Mouse (Mus musculus) myocyte (in vitro differentiated cells): ENCODE measurements around the gene Ddx58. TPM values are rescaled to one million over a fixed set of nuclear protein-coding genes. Genes with fewer than 3 reads are reported as not detected.

Experiments
- H3K27me3 ChIP-seq: one replicate; pipeline ENCODE4 v1.6.1; 2011; ENCODE audit not compliant: control insufficient read depth, insufficient read depth, insufficient read length
- H3K36me3 ChIP-seq: one replicate; pipeline ENCODE4 v1.6.1; 2011; ENCODE audit not compliant: control insufficient read depth, insufficient read depth
- H3K4me2 ChIP-seq: one replicate; pipeline ENCODE4 v1.6.1; 2011; ENCODE audit warnings: low read depth, control low read depth
- H3K4me3 ChIP-seq: one replicate; pipeline ENCODE4 v1.5.1; 2011; ENCODE audit warnings: mild to moderate bottlenecking, control low read depth, moderate library complexity
- H3K79me2 ChIP-seq: one replicate; pipeline ENCODE4 v1.6.1; 2011; ENCODE audit not compliant: control insufficient read depth, insufficient read depth
- H3ac ChIP-seq: one replicate; pipeline ENCODE4 v1.6.1; 2011; ENCODE audit not compliant: control insufficient read depth, insufficient read length
- CEBPB ChIP-seq: IDR thresholded peaks from 2 replicates; pipeline ENCODE4 v1.6.1; 2011; ENCODE audit warnings: mild to moderate bottlenecking, moderate library complexity; ENCODE audit not compliant: poor library complexity, insufficient read depth, severe bottlenecking
- E2F4 ChIP-seq: IDR thresholded peaks from one replicate; pipeline ENCODE4 v1.6.1; 2011; ENCODE audit warnings: mild to moderate bottlenecking, control low read depth, moderate library complexity; ENCODE audit not compliant: insufficient read depth
- MAX ChIP-seq: IDR thresholded peaks from one replicate; pipeline ENCODE4 v1.6.1; 2011; ENCODE audit warnings: low read depth, mild to moderate bottlenecking, control low read depth
- MYOD1 ChIP-seq, 3 experiments: IDR thresholded peaks; one replicate each; pipeline ENCODE4 v1.6.1; 2011; ENCODE audit warnings: control low read depth in 2 of 3, low read depth in 2 of 3, mild to moderate bottlenecking in 2 of 3, moderate library complexity in 1 of 3; ENCODE audit not compliant: insufficient read length in 2 of 3, control insufficient read depth in 1 of 3
- MYOG ChIP-seq, 3 experiments: IDR thresholded peaks; one replicate each; pipeline ENCODE4 v1.6.1; 2011; ENCODE audit warnings: control low read depth in 2 of 3, low read depth in 2 of 3, mild to moderate bottlenecking in 2 of 3; ENCODE audit not compliant: insufficient read length in 2 of 3, control insufficient read depth in 1 of 3, insufficient read depth in 1 of 3
- POLR2A ChIP-seq: IDR thresholded peaks from one replicate; pipeline ENCODE4 v1.6.1; 2011; ENCODE audit warnings: low read depth, mild to moderate bottlenecking, control low read depth, moderate library complexity; ENCODE audit not compliant: insufficient read length
- POLR2AphosphoS2 ChIP-seq: IDR thresholded peaks from one replicate; pipeline ENCODE4 v1.6.1; 2011; ENCODE audit warnings: low read depth, control low read depth; ENCODE audit not compliant: insufficient read length
- REST ChIP-seq: IDR thresholded peaks from one replicate; pipeline ENCODE4 v1.6.1; 2011; ENCODE audit warnings: mild to moderate bottlenecking, control low read depth, moderate library complexity; ENCODE audit not compliant: insufficient read depth, insufficient read length
- SRF ChIP-seq: IDR thresholded peaks from one replicate; pipeline ENCODE4 v1.6.1; 2011; ENCODE audit warnings: low read depth; ENCODE audit not compliant: control insufficient read depth, insufficient read length
- TCF12 ChIP-seq: IDR thresholded peaks from one replicate; pipeline ENCODE4 v1.6.1; 2011; ENCODE audit warnings: mild to moderate bottlenecking, control low read depth; ENCODE audit not compliant: poor library complexity, insufficient read depth, severe bottlenecking
- TCF3 ChIP-seq: IDR thresholded peaks from one replicate; pipeline ENCODE4 v1.6.1; 2011; ENCODE audit warnings: low read depth, control low read depth; ENCODE audit not compliant: insufficient read length
- USF1 ChIP-seq: IDR thresholded peaks from one replicate; pipeline ENCODE4 v1.6.1; 2011; ENCODE audit warnings: low read depth, mild to moderate bottlenecking, control low read depth, moderate library complexity
- polyA plus RNA-seq: library from polyadenylated mRNA; unstranded; fragments of >200 nt; fragmentation: generic; extraction: Trizol; gene quantifications from one replicate; pipeline ENCODE4 v1.2.1, GENCODE M21; 2012; ENCODE audit warnings: missing spikeins

The Ddx58 gene
- polyA plus RNA-seq: 4.1 TPM

- no peak for TF ChIP-seq POLR2AphosphoS2
- no peak for TF ChIP-seq POLR2A
- no peak for TF ChIP-seq E2F4
- no peak for TF ChIP-seq TCF12
- TF ChIP-seq MAX: no peak
- TF ChIP-seq MYOD1 (IDR thresholded peaks at IDR 0.05; ENCODE audit: control insufficient read depth in 1 of 3, insufficient read length in 2 of 3, low read depth in 2 of 3): no peak
- no peak for TF ChIP-seq TCF3
- TF ChIP-seq SRF: no peak
- no peak for TF ChIP-seq REST
- no peak for TF ChIP-seq USF1
- TF ChIP-seq MYOG (IDR thresholded peaks at IDR 0.05; ENCODE audit: control insufficient read depth in 1 of 3, insufficient read depth in 1 of 3, insufficient read length in 2 of 3, low read depth in 2 of 3): no peak
- no peak for TF ChIP-seq CEBPB
- no peaks in the 10 kb centered on the region for H3K27me3 ChIP-seq
- H3K4me3 ChIP-seq: peak within 1 kb of the TSS; percentile 66
- no peaks in the 10 kb centered on the region for H3K36me3 ChIP-seq
- no peaks in the 10 kb centered on the region for H3K79me2 ChIP-seq
- H3K4me2 ChIP-seq: peak within 1 kb of the TSS; percentile 76
- H3ac ChIP-seq: no peak within 1 kb of the TSS
These were observed at the start of gene Ddx58 for GRCm38 (mm10) chr4:40239409-40240271. TSS of gene Ddx58 (minus strand) at chr4:40239828.

DNA sequence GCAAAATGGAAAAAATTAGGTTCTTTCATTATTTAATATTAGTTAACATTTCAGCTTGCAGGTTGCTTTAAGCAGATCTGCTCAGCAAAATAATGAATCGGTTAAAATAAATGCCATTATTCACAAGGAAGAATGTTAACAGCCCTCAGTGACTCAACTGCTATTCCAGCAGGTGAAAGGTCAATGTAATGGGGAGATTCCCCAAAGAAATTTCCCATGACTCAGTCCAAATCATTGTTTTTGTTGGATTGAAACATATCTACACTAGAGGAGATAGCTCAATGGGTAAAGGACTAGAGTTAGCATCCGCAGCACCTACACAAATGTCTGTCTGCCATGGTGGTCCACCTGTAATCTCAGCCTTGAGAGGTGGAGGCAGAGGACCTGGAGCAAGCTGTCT, 49.4 kb upstream of the Ddx58 start:
- H3K4me3 ChIP-seq: no peak overlapping the region
- no peak overlapping the region for H3K4me2 ChIP-seq
- H3K27me3 ChIP-seq: no peaks in the 10 kb centered on the region
- no peaks in the 10 kb centered on the region for H3K36me3 ChIP-seq
- TF ChIP-seq POLR2A (no peak), E2F4 (no peak)
- H3ac ChIP-seq: no peak overlapping the region
- no peaks in the 10 kb centered on the region for H3K79me2 ChIP-seq

- Histone ChIP-seq H3K4me3 (no peak overlapping the region), H3K27me3 (no peaks in the 10 kb centered on the region), H3K36me3 (no peaks in the 10 kb centered on the region), H3K79me2 (no peaks in the 10 kb centered on the region), H3K4me2 (no peak overlapping the region), H3ac (no peak overlapping the region)
- TF ChIP-seq USF1 (no peak), CEBPB (no peak), REST (no peak), POLR2AphosphoS2 (no peak), MYOD1 (IDR thresholded peaks at IDR 0.05; ENCODE audit: control insufficient read depth in 1 of 3, insufficient read length in 2 of 3, low read depth in 2 of 3) (no peak), E2F4 (no peak), POLR2A (no peak), TCF12 (no peak), TCF3 (no peak), SRF (no peak), MYOG (IDR thresholded peaks at IDR 0.05; ENCODE audit: control insufficient read depth in 1 of 3, insufficient read depth in 1 of 3, insufficient read length in 2 of 3, low read depth in 2 of 3) (no peak), MAX (no peak)
These were observed 47.8 kb upstream of the Ddx58 start for GRCm38 (mm10) chr4:40287415-40287814.

DNA sequence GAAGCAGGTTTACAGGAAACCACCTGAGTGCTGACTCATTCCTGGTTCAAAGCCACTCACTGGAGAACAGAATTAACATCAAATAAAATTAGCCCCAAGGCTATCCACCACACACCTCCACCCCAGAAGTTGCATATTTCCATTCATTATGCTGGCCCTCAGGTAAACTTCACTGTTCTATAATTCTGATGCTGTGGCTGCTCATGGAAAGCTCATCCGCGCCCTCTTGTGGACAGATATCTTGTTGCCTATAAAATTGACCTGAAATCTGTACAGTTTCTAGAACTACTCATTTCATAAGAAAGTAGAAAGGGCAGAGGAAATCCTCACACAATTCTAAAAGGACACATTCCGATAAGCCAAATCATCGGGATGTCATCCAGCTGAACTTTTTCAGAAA, 46.0 kb upstream of the Ddx58 start:
- Histone ChIP-seq H3K4me3 (no peak overlapping the region), H3K4me2 (no peak overlapping the region), H3K36me3 (no peaks in the 10 kb centered on the region), H3K79me2 (no peaks in the 10 kb centered on the region), H3K27me3 (no peaks in the 10 kb centered on the region), H3ac (no peak overlapping the region)
- TF ChIP-seq E2F4 (no peak), MAX (no peak), POLR2A (no peak), USF1 (no peak), MYOD1 (IDR thresholded peaks at IDR 0.05; ENCODE audit: control insufficient read depth in 1 of 3, insufficient read length in 2 of 3, low read depth in 2 of 3) (no peak), TCF12 (no peak), CEBPB (no peak), REST (no peak), TCF3 (no peak), MYOG (IDR thresholded peaks at IDR 0.05; ENCODE audit: control insufficient read depth in 1 of 3, insufficient read depth in 1 of 3, insufficient read length in 2 of 3, low read depth in 2 of 3) (no peak), POLR2AphosphoS2 (no peak), SRF (no peak)
